Comparison of ENCODE assay signal across 11 mouse cellular contexts in genomic region chr2:157048395-157049181, GRCm38 (mm10). TPM values are rescaled to one million over a fixed set of nuclear protein-coding genes. Genes with fewer than 3 reads are reported as not detected.
A peak's percentile ranks its signal among the peaks of the same experiment; 100 is the strongest.
DNase-seq lines count a peak whose midpoint lies in the region; ATAC-seq and TF ChIP-seq lines count a peak whose summit lies in the region.
"Had no signal": no experiment of that assay in that cellular context is flagged by ENCODE, and none has a peak within 500 bp of the region (broad histone marks: within the 10 kb centered on the region; RNA-seq: fewer than 3 reads in every experiment).

No protein-coding gene starts in this region.

- peaks cover 99% of the 10 kb centered on the region for H3K36me3 ChIP-seq in hindbrain, embryonic 10.5 days
- H3K36me3 ChIP-seq in hindbrain, embryonic 11.5 days (ENCODE audit: control insufficient read depth, insufficient read depth, low read length): peaks cover 13% of the 10 kb centered on the region
- H3K36me3 ChIP-seq in hindbrain, postnatal 0 days (ENCODE audit: insufficient read depth, low read length): peaks cover 24% of the 10 kb centered on the region; the same call in 1 of the 2 replicates
- H3K36me3 ChIP-seq in midbrain, postnatal 0 days (ENCODE audit: insufficient read depth, low read length): peaks cover 31% of the 10 kb centered on the region

- TF ChIP-seq CTCF in hindbrain, postnatal 0 days (IDR thresholded peaks at IDR 0.05; ENCODE audit: low read depth): no peak
- no peak for TF ChIP-seq CTCF in midbrain, postnatal 0 days (IDR thresholded peaks at IDR 0.05)

- no peak for ATAC-seq in hindbrain, embryonic 11.5 days (ENCODE audit: low FRiP score)
- ATAC-seq in hindbrain, postnatal 0 days: no peak; the same call in 1 of the 2 replicates
- no peak for ATAC-seq in midbrain, postnatal 0 days (ENCODE audit: low FRiP score)
- no peak for ATAC-seq in activated CD4-positive, CD25-positive, alpha-beta regulatory T cell, adult 4 months

- H3K9me3 ChIP-seq in hindbrain, embryonic 10.5 days: peaks cover 14% of the 10 kb centered on the region; the same call in 1 of the 2 replicates
- no peaks in the 10 kb centered on the region for H3K9me3 ChIP-seq in hindbrain, embryonic 11.5 days (ENCODE audit: control insufficient read depth, low read length)
- H3K9me3 ChIP-seq in hindbrain, postnatal 0 days (ENCODE audit: low read length): no peaks in the 10 kb centered on the region
- H3K9me3 ChIP-seq in midbrain, postnatal 0 days (ENCODE audit: low read length): no peaks in the 10 kb centered on the region

- 93% methylated on average over 13 of the region's 13 CpGs for WGBS in hindbrain, embryonic 10.5 days
- WGBS in hindbrain, embryonic 11.5 days: 94% methylated on average over 13 of the region's 13 CpGs
- WGBS in hindbrain, postnatal 0 days: 38% methylated on average over 13 of the region's 13 CpGs
- 70% methylated on average over 13 of the region's 13 CpGs for WGBS in midbrain, postnatal 0 days

- no peaks in the 10 kb centered on the region for H3K27me3 ChIP-seq in hindbrain, embryonic 10.5 days (ENCODE audit: insufficient read depth, poor library complexity, severe bottlenecking)
- H3K27me3 ChIP-seq in hindbrain, embryonic 11.5 days (ENCODE audit: control insufficient read depth, insufficient read depth, low read length): no peaks in the 10 kb centered on the region
- no peaks in the 10 kb centered on the region for H3K27me3 ChIP-seq in hindbrain, postnatal 0 days (ENCODE audit: insufficient read depth, low read length)
- no peaks in the 10 kb centered on the region for H3K27me3 ChIP-seq in midbrain, postnatal 0 days (ENCODE audit: insufficient read depth, low read length)

- H3K9ac ChIP-seq in hindbrain, embryonic 11.5 days (ENCODE audit: low read depth, low read length): no peak overlapping the region
- H3K9ac ChIP-seq in hindbrain, postnatal 0 days (replicated peaks; ENCODE audit: low read length): 0 out of 2 replicates have a peak overlapping the region, but pooled peaks have one; percentile 18
- no peak overlapping the region; the same call in 1 of the 2 replicates for H3K9ac ChIP-seq in midbrain, postnatal 0 days (replicated peaks; ENCODE audit: low read length, poor library complexity, severe bottlenecking)

- H3K4me1 ChIP-seq in hindbrain, embryonic 10.5 days (replicated peaks): peaks cover 24% of the 10 kb centered on the region
- H3K4me1 ChIP-seq in hindbrain, embryonic 11.5 days (replicated peaks; ENCODE audit: control insufficient read depth, insufficient read depth, low read length): peaks cover 4% of the 10 kb centered on the region; the same call in 1 of the 2 replicates
- peaks cover 33% of the 10 kb centered on the region for H3K4me1 ChIP-seq in hindbrain, postnatal 0 days (ENCODE audit: insufficient read depth, low read length)
- H3K4me1 ChIP-seq in midbrain, postnatal 0 days (ENCODE audit: insufficient read depth, low read length): peaks cover 21% of the 10 kb centered on the region

- H3K27ac ChIP-seq in hindbrain, embryonic 10.5 days: peak overlapping the region; percentile 64; the same call in 1 of the 2 replicates
- no peak overlapping the region for H3K27ac ChIP-seq in hindbrain, embryonic 11.5 days (ENCODE audit: low read depth, low read length)
- H3K27ac ChIP-seq in hindbrain, postnatal 0 days: peak overlapping the region; percentile 83
- peak overlapping the region; percentile 94 for H3K27ac ChIP-seq in midbrain, postnatal 0 days (ENCODE audit: low read depth, low read length)
- H3K27ac ChIP-seq: heart, embryonic 10.5 days had no signal

- no peak overlapping the region for H3K4me2 ChIP-seq in hindbrain, embryonic 11.5 days (replicated peaks; ENCODE audit: low read depth, low read length)
- no peak overlapping the region for H3K4me2 ChIP-seq in hindbrain, postnatal 0 days (ENCODE audit: low read depth, low read length)
- H3K4me2 ChIP-seq in midbrain, postnatal 0 days (ENCODE audit: low read depth, low read length, poor library complexity, severe bottlenecking): no peak overlapping the region

- no peak for DNase-seq in hindbrain, embryonic 10.5 days (ENCODE audit: low spot score)
- DNase-seq in hindbrain, embryonic 11.5 days (ENCODE audit: low spot score): no peak
- DNase-seq in cerebellum, postnatal 14 days: peak; percentile 69 to 78
- DNase-seq in hindbrain, postnatal 0 days (ENCODE audit: low spot score): peak; percentile 64
- DNase-seq in midbrain, postnatal 0 days (ENCODE audit: low spot score): peak; percentile 65
- no peak for DNase-seq in adrenal gland, adult 2 months
- no peak for DNase-seq in thymus, postnatal 25 days
- DNase-seq: thymus, postnatal 14 days had no signal

- no peak overlapping the region for H3K4me3 ChIP-seq in hindbrain, embryonic 10.5 days
- H3K4me3 ChIP-seq in hindbrain, embryonic 11.5 days (ENCODE audit: low read depth, low read length): no peak overlapping the region
- H3K4me3 ChIP-seq in hindbrain, postnatal 0 days (ENCODE audit: low read length): no peak overlapping the region
- no peak overlapping the region for H3K4me3 ChIP-seq in midbrain, postnatal 0 days (ENCODE audit: low read depth, low read length)
- H3K4me3 ChIP-seq: heart, embryonic 10.5 days had no signal

RNA-seq across cellular contexts. Expression of gene Soga1, which starts 30.5 kb away (rescaled TPM):
- polyA plus RNA-seq in hindbrain, embryonic 10.5 days (2016; fragmentation: Nextera tagmentation; extraction: Ambion mirVana): 3.7 and 4.0 TPM in 2 replicates
- polyA plus RNA-seq in hindbrain, embryonic 11.5 days (2014; fragmentation: Nextera tagmentation; extraction: Ambion mirVana): 7.2 and 9.8 TPM in 2 replicates
- total RNA-seq in hindbrain, postnatal 0 days (2014; rRNA removed): 120 and 151 TPM in 2 replicates
- polyA plus RNA-seq in hindbrain, postnatal 0 days (2015; fragmentation: Nextera tagmentation; extraction: Ambion mirVana): 3.5 and 3.6 TPM in 2 replicates
- total RNA-seq in midbrain, postnatal 0 days (2014; rRNA removed): 122 and 132 TPM in 2 replicates
- 2.8 and 3.9 TPM in 2 replicates for polyA plus RNA-seq in midbrain, postnatal 0 days (2015; fragmentation: Nextera tagmentation; extraction: Ambion mirVana)
- polyA plus RNA-seq in activated CD4-positive, CD25-positive, alpha-beta regulatory T cell, adult 4 months (2017; shearing (Covaris generic)): under 1 TPM in 1 of 2 experiments, not detected in 1; 0.05 TPM
- total RNA-seq in adrenal gland, adult 2 months (2021): 10 to 100 TPM; 30.9 to 36.6 TPM
- polyA plus RNA-seq in adrenal gland, adult 2 months (2012; rRNA removed): 31.1 and 33.1 TPM in 2 replicates

RNA-seq across cellular contexts. Expression of gene Tldc2, which starts 38.3 kb away (rescaled TPM):
- not detected in 2 replicates for polyA plus RNA-seq in hindbrain, embryonic 10.5 days (2016; fragmentation: Nextera tagmentation; extraction: Ambion mirVana)
- polyA plus RNA-seq in hindbrain, embryonic 11.5 days (2014; fragmentation: Nextera tagmentation; extraction: Ambion mirVana): not detected in 2 replicates
- not detected in 2 replicates for total RNA-seq in hindbrain, postnatal 0 days (2014; rRNA removed)
- polyA plus RNA-seq in hindbrain, postnatal 0 days (2015; fragmentation: Nextera tagmentation; extraction: Ambion mirVana): 0.43 TPM in 1 of 2 replicates, not detected in the other
- not detected in 2 replicates for total RNA-seq in midbrain, postnatal 0 days (2014; rRNA removed)
- not detected in 2 replicates for polyA plus RNA-seq in midbrain, postnatal 0 days (2015; fragmentation: Nextera tagmentation; extraction: Ambion mirVana)
- not detected for polyA plus RNA-seq in activated CD4-positive, CD25-positive, alpha-beta regulatory T cell, adult 4 months (2017; shearing (Covaris generic))
- total RNA-seq in adrenal gland, adult 2 months (2021): not detected
- 0.19 TPM in 1 of 2 replicates, not detected in the other for polyA plus RNA-seq in adrenal gland, adult 2 months (2012; rRNA removed)
- total RNA-seq: layer of hippocampus, postnatal 10 days had no signal
- polyA plus RNA-seq: heart, embryonic 10.5 days had no signal

RNA-seq across cellular contexts. Expression of gene Dsn1, which starts 41.6 kb away (rescaled TPM):
- polyA plus RNA-seq in hindbrain, embryonic 10.5 days (2016; fragmentation: Nextera tagmentation; extraction: Ambion mirVana): 44.1 and 51.2 TPM in 2 replicates
- polyA plus RNA-seq in hindbrain, embryonic 11.5 days (2014; fragmentation: Nextera tagmentation; extraction: Ambion mirVana): 42.1 and 44.7 TPM in 2 replicates
- 6.3 and 9.5 TPM in 2 replicates for total RNA-seq in hindbrain, postnatal 0 days (2014; rRNA removed)
- polyA plus RNA-seq in hindbrain, postnatal 0 days (2015; fragmentation: Nextera tagmentation; extraction: Ambion mirVana): 11.9 and 12.7 TPM in 2 replicates
- 5.3 and 8.8 TPM in 2 replicates for total RNA-seq in midbrain, postnatal 0 days (2014; rRNA removed)
- polyA plus RNA-seq in midbrain, postnatal 0 days (2015; fragmentation: Nextera tagmentation; extraction: Ambion mirVana): 7.2 and 7.8 TPM in 2 replicates
- polyA plus RNA-seq in activated CD4-positive, CD25-positive, alpha-beta regulatory T cell, adult 4 months (2017; shearing (Covaris generic)): 10 to 100 TPM; 16.0 to 17.1 TPM
- 1 to 10 TPM; 4.1 to 6.3 TPM for total RNA-seq in adrenal gland, adult 2 months (2021)
- 0.76 and 0.77 TPM in 2 replicates for polyA plus RNA-seq in adrenal gland, adult 2 months (2012; rRNA removed)

RNA-seq across cellular contexts. Expression of gene Ndrg3, which starts 56.7 kb away (rescaled TPM):
- 44.8 and 49.3 TPM in 2 replicates for polyA plus RNA-seq in hindbrain, embryonic 10.5 days (2016; fragmentation: Nextera tagmentation; extraction: Ambion mirVana)
- polyA plus RNA-seq in hindbrain, embryonic 11.5 days (2014; fragmentation: Nextera tagmentation; extraction: Ambion mirVana): 48.2 and 50.2 TPM in 2 replicates
- total RNA-seq in hindbrain, postnatal 0 days (2014; rRNA removed): 177 and 183 TPM in 2 replicates
- polyA plus RNA-seq in hindbrain, postnatal 0 days (2015; fragmentation: Nextera tagmentation; extraction: Ambion mirVana): 162 and 167 TPM in 2 replicates
- 141 and 178 TPM in 2 replicates for total RNA-seq in midbrain, postnatal 0 days (2014; rRNA removed)
- 160 and 169 TPM in 2 replicates for polyA plus RNA-seq in midbrain, postnatal 0 days (2015; fragmentation: Nextera tagmentation; extraction: Ambion mirVana)
- 100 to 1,000 TPM; 107 to 115 TPM for polyA plus RNA-seq in activated CD4-positive, CD25-positive, alpha-beta regulatory T cell, adult 4 months (2017; shearing (Covaris generic))
- total RNA-seq in adrenal gland, adult 2 months (2021): 10 to 100 TPM; 68.0 to 72.5 TPM
- polyA plus RNA-seq in adrenal gland, adult 2 months (2012; rRNA removed): 37.7 and 41.7 TPM in 2 replicates

Comparison
In these comparisons a context has a peak if more than half of its experiments do, and no peak if none do; other contexts are left out.
1. DNase-seq: peak in cerebellum, postnatal 14 days (2 of 2), hindbrain, postnatal 0 days (single experiment) and midbrain, postnatal 0 days (single experiment); none in hindbrain, embryonic 10.5 days (single experiment), hindbrain, embryonic 11.5 days (single experiment), adrenal gland, adult 2 months (single experiment) and thymus, postnatal 25 days (single experiment).